Mouse (Mus musculus) left cerebral cortex, postnatal 36 days (tissue): Measurements from ENCODE around the gene Ttll8. TPM values are rescaled to one million over a fixed set of nuclear protein-coding genes. Genes with fewer than 3 reads are reported as not detected.
A peak's percentile ranks its signal among the peaks of the same experiment; 100 is the strongest.

ENCODE experiments used
- DNase-seq, 2 experiments: peaks; one replicate each; pipeline ENCODE4 v3.0.0; 2021 to 2022; ENCODE audit warnings: low spot score in 2 of 2, mixed read lengths in 1 of 2
- intact Hi-C: fragments of 180-260 bp; cut with DNase I; formaldehyde crosslinking; loops from one replicate; pipeline ENCODE4 v1.15.1; 2025
- total RNA-seq, 2 experiments: library from RNA; stranded (reverse); gene quantifications; 2 replicates each; pipeline ENCODE4 v1.2.3; 2021

Gene Ttll8
- 1 to 10 TPM; 1.1 to 2.1 TPM for total RNA-seq

- intact Hi-C loops = no loop called here
- DNase-seq = peak; percentile 9 to 13
Measured at GRCm38 (mm10) chr15:88954368-88955072, at the start of gene Ttll8. Gene Ttll8 (minus strand): TSS chr15:88954418.

- intact Hi-C loops = no loop called here
- DNase-seq = no peak
Measured at GRCm38 (mm10) chr15:89001245-89001644, 47.0 kb upstream of the Ttll8 start.

GRCm38 (mm10) chr15:89000367-89000766 lies 46.1 kb upstream of the Ttll8 start:
- DNase-seq = no peak
- intact Hi-C loops = no loop called here

GRCm38 (mm10) chr15:88999124-88999523 lies 44.9 kb upstream of the Ttll8 start:
- intact Hi-C loops = no loop called here
- no peak for DNase-seq

GRCm38 (mm10) chr15:88998636-88999035 lies 44.4 kb upstream of the Ttll8 start:
- DNase-seq = no peak
- intact Hi-C loops = no loop called here

GRCm38 (mm10) chr15:88989236-88989635 lies 35.0 kb upstream of the Ttll8 start:
- intact Hi-C loops = no loop called here
- DNase-seq = no peak

- no peak for DNase-seq
- intact Hi-C loops = no loop called here
Measured at GRCm38 (mm10) chr15:88982534-88983079, 28.4 kb upstream of the Ttll8 start, which contains the start of gene Mov10l1. Gene Mov10l1 (plus strand): TSS chr15:88982909.

- no peak for DNase-seq
- intact Hi-C loops = no loop called here
Measured at GRCm38 (mm10) chr15:88979138-88979446, 24.9 kb upstream of the Ttll8 start.

- intact Hi-C loops = no loop called here
- DNase-seq = peak in 1 of 2 experiments; percentile 7
Measured at GRCm38 (mm10) chr15:88978281-88979137, 24.3 kb upstream of the Ttll8 start, which contains the start of gene Mlc1. Gene Mlc1 (minus strand): TSS chr15:88979007.

GRCm38 (mm10) chr15:88972300-88972699 lies 18.1 kb upstream of the Ttll8 start:
- intact Hi-C loops = no loop called here
- no peak for DNase-seq

- intact Hi-C loops = no loop called here
- DNase-seq = no peak
Measured at GRCm38 (mm10) chr15:88964070-88964578, 9.9 kb upstream of the Ttll8 start.

- intact Hi-C loops = no loop called here
- no peak for DNase-seq
Measured at GRCm38 (mm10) chr15:88957522-88957921, 3.3 kb upstream of the Ttll8 start.

GRCm38 (mm10) chr15:88955342-88955741 lies 1.1 kb upstream of the Ttll8 start:
- intact Hi-C loops = no loop called here
- DNase-seq = no peak

GRCm38 (mm10) chr15:88951246-88951645 lies 3.0 kb downstream of the Ttll8 start:
- intact Hi-C loops = no loop called here
- DNase-seq = no peak

GRCm38 (mm10) chr15:88946851-88947250 lies 7.4 kb downstream of the Ttll8 start:
- DNase-seq = no peak
- intact Hi-C loops = loop anchor here (5.0 kb wide), 1 partner anchor 115 kb away; no protein-coding TSS in a partner anchor

- intact Hi-C loops = no loop called here
- DNase-seq = no peak
Measured at GRCm38 (mm10) chr15:88943896-88944551, 10.2 kb downstream of the Ttll8 start.

- intact Hi-C loops = no loop called here
Measured at GRCm38 (mm10) chr15:88942783-88943182, 11.4 kb downstream of the Ttll8 start.

GRCm38 (mm10) chr15:88937291-88937650 lies 16.9 kb downstream of the Ttll8 start:
- intact Hi-C loops = no loop called here
- DNase-seq = no peak

More at GRCm38 (mm10) chr15:88942783-88943182, 11.4 kb downstream of the Ttll8 start:
- no peak for DNase-seq

- intact Hi-C loops = no loop called here
- no peak for DNase-seq
Measured at GRCm38 (mm10) chr15:88936619-88937290, 17.5 kb downstream of the Ttll8 start.
